Mouse (Mus musculus) ES-E14 (cell line): ENCODE data around the gene Cacng5.

Experiments
- CHD2 ChIP-seq: IDR thresholded peaks from 2 replicates; pipeline ENCODE4 v1.6.1; 2014; ENCODE audit warnings: mild to moderate bottlenecking, low read depth, low read length, inconsistent platforms
- HCFC1 ChIP-seq: IDR thresholded peaks from 2 replicates; pipeline ENCODE4 v1.6.1; 2012; ENCODE audit warnings: low read length, inconsistent platforms, borderline replicate concordance; ENCODE audit not compliant: insufficient read depth
- MAFK ChIP-seq: IDR thresholded peaks from 2 replicates; pipeline ENCODE4 v1.6.1; 2014; ENCODE audit warnings: mild to moderate bottlenecking, low read depth, low read length, inconsistent platforms; ENCODE audit not compliant: insufficient read depth

GRCm38 (mm10) chr11:107936929-107937328 lies 22.1 kb upstream of the Cacng5 start:
- TF ChIP-seq CHD2, result no peak
- no peak for TF ChIP-seq MAFK
- no peak for TF ChIP-seq HCFC1
